Mouse (Mus musculus): Measurements from ENCODE around the gene Tmem14a. TPM values are rescaled to one million over a fixed set of nuclear protein-coding genes. Genes with fewer than 3 reads are reported as not detected.
A peak's percentile ranks its signal among the peaks of the same experiment; 100 is the strongest.
"Not testable (repeated sequence)": the region's sequence is repeated elsewhere in the genome, so short reads cannot be mapped to it uniquely, and the experiment has no call there.

The Tmem14a gene
- 4.4 and 4.8 TPM in 2 replicates for total RNA-seq (2021)
- long read RNA-seq, experiment 1, partial matches to known transcripts, result 0 of 4 reads
- long read RNA-seq, experiment 1, other reads (novel, unspliced or antisense), result 0 of 4 reads
- long read RNA-seq, experiment 2, transcript Tmem14a-202 (5 exons, 1,168 nt), result major isoform, 9 of 11 reads
- long read RNA-seq, experiment 2, partial matches to known transcripts, result 0 of 11 reads
- long read RNA-seq, experiment 2, other reads (novel, unspliced or antisense), result 2 of 11 reads

- peak; percentile 92 for DNase-seq
These were observed at the start of gene Tmem14a for GRCm38 (mm10) chr1:21218489-21218919. Tmem14a (plus strand) TSS chr1:21218575.

DNA sequence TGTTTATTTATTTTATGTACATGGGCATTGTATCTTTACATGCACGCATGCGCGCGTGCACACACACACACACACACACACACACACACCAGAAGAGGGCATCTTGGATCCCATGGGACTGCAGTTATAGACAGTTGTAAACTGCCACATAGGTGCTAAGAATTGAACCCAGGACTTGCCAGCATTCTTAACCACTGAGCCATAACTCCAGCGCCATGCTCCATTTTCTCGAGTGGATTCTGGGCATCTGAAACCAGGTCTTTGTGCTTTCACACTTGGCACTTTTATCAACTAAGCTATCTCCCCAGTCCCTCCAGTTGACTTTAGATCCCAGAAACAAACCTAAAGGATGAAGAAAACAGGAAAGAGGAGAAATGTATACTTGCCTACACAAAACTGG lies 33.2 kb upstream of the Tmem14a start:
- no peak for DNase-seq

GRCm38 (mm10) chr1:21206241-21206640 lies 12.1 kb upstream of the Tmem14a start:
- no peak for DNase-seq

GRCm38 (mm10) chr1:21213537-21213936 lies 4.8 kb upstream of the Tmem14a start:
- DNase-seq, result not testable (repeated sequence)

- DNase-seq, result not testable (repeated sequence)
These were observed 4.2 kb upstream of the Tmem14a start for GRCm38 (mm10) chr1:21213991-21214692.

- DNase-seq, result no peak
These were observed 9.5 kb downstream of the Tmem14a start for GRCm38 (mm10) chr1:21227756-21228395.

- DNase-seq, result not testable (repeated sequence)
These were observed 10.7 kb downstream of the Tmem14a start for GRCm38 (mm10) chr1:21228740-21229722.

DNA sequence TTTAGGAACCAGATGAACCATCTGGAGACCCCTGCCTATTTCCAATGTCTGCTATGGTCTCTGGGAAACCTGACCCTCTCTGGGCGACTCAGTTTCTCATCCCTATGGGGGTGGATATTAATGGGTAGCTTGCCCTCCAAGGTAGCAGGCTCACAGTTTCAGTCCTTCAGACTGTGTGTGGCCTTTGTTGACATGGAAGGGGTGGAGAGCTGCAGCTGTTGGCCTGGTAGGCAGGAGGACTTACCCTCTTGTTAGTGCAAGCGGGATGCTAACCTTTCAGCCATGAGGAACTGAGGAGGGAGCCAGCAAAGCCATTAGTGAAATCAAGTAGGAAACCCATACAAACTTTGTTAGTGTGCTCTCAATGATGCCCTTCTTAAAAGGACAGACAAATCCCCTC lies 12.0 kb downstream of the Tmem14a start:
- no peak for DNase-seq

- DNase-seq, result no peak
These were observed 13.5 kb downstream of the Tmem14a start for GRCm38 (mm10) chr1:21231744-21232464.

DNA sequence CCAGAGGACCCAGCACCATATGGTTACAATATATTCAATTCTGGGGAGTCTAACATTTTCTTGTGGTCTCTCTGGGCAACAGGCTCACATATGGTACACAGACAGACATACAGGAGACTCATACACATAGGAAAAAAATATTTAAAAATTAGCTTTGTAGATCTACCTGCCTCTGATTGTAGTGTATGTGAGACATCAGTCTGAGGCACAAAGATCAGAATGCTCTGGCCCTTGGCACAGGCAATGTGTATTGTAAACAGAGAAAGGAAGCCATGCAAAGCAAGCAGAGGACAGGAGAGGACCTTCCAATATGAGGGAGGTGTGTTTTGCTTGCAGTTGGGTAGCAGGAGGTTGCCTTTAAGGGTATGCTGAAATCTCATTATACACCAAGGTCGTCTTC lies 14.1 kb downstream of the Tmem14a start:
- DNase-seq, result no peak

DNA sequence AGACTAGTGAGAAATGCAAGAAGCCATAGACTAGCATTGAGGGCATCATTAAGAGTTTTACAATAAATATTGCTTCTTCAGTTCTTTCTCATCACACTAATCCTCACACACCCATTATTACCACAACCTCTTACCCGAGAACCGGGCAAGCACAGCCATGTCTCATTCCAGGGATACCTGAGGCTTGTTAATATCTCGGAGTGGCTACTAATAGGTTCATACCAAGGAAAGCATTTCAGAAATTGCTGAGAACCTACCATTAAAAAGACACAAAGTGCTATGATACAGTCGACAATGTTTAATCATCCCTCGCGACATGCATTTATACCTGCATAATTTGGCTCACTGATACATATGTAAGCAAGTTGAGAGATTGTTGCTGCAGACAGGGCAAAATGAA lies 17.0 kb downstream of the Tmem14a start:
- no peak for DNase-seq

- no peak for DNase-seq
These were observed 21.8 kb downstream of the Tmem14a start, which contains the start of gene Gsta3 for GRCm38 (mm10) chr1:21239911-21240898. Gsta3 (plus strand) TSS chr1:21240589.

- no peak for DNase-seq
These were observed 22.7 kb downstream of the Tmem14a start for GRCm38 (mm10) chr1:21241096-21241495.

DNA sequence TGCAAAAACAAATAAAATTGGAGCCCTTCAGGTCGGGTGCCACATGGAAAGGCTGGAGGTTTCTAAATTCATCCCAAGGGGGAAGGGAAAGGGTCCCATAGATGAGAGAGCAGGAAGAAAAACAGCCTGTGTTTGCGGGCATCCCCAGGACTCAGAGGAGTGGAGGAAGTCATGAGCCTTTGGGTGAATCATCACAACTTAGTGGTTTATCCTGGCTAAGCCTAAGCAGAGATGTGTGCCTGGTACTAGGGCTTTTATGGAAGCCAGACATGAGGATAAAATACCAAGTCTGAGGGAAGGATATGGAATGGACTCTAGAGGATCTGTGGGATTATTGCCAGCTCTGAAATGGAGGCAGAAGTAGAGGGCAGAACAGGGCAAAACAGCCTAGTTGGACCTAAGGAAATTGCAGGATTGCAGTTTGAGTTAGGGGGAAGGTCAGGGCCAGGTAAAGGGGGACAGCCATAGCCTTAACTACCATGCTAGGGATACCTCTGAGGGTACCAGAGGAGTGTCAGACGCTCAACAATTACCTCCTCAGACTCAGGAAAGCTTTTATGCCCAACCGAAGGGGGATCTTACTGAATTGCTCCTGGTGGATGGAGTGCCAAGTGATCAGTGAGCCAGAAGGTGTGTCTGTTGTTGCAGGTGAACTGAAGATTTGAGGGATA lies 26.1 kb downstream of the Tmem14a start:
- DNase-seq, result no peak

DNA sequence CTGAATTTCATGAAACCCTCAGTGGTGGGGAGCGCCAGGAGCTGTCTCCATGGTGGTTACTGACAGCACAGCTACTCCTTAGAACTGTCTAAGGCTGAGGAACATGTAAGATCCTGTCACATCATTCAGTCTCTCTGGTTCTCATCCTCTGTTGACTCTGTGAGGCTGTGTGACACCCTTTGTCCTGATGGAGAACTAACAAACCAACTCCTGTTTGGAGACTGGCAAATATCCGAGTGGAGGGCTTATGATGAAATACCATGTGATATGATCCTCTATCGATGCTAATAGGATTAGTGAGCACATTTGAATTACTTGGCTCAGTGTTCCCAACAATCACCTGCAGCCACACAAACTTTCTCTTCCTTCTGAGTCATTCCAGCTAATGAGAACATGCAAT lies 27.8 kb downstream of the Tmem14a start:
- DNase-seq, result no peak

DNA sequence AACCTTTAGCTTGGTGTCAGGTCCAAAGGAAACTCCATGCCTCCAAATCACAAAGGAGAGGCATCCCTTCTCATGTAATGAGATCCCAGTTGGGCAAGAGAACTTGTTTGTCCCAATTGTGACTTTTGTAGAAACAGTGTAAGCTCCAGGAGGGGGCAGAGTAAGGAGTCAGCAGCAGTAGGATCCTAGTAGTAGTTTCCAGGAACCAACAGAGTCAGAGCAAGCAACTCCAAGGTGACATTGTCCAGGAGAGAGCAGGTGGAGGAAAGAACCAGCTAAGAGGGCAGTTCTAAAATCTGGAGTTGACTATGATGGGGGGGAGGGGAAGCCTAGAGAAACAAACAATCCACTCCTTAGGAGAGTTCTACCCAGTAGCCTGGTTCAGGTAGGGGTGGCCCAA lies 29.5 kb downstream of the Tmem14a start:
- DNase-seq, result no peak

- no peak for DNase-seq
These were observed 30.4 kb downstream of the Tmem14a start for GRCm38 (mm10) chr1:21248560-21249390.

DNA sequence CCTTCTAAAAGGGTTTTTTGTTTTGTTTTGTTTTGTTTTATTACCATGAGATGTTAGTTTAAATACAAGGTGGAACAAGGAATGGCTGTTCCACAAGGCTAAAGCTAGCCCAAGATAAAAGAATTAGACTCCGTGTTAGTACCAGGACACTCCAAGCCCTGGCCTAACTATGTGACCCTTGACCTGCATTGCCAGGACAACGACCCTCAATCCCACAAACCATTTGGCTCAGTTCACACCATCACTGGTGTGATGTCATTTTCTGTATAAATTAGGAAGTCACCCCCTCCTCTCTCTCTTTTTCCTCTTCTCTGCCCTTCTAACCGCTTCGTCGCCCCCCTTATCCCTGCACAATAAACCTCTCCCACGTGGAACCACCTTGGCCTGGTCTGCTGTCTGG lies 33.3 kb downstream of the Tmem14a start:
- DNase-seq, result no peak

All from adrenal gland, postnatal 14 days (tissue).